Mouse (Mus musculus) mouse trophoblast stem cell (cell line): ENCODE measurements at regions not wholly inside any gene's neighbourhood (a gene's known extent, or its start where the extent isn't known, plus 50 kb on each side); places are given as distances from the start of the nearest gene placed in this dataset.

Source experiments
- in situ Hi-C, 2 experiments: fragments of 300-500 bp; cut with MseI, MboI; formaldehyde crosslinking; loops; 2 replicates in 1 of 2; 3 replicates in 1 of 2; pipeline ENCODE4 v1.15.1; 2025

DNA sequence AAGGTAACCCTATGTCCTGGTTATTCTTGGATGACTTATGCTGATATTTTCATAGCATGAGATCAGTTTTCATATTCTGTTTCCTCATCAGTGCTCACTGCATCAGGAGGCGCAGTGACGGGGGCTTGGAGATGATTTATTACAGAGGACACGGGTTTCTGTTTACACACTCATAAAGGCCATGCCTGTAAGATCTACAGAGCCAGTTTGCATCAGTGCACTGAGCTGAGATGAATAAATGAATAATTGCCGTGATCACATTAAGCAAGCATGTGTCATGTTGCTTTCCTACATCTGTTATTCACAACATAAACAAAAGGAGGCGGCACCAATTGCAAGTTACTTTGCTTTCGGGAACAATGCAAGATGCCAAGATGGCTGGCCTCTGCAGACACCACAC is 271.6 kb downstream of the Rnf144a start:
- in situ Hi-C loops: no loop called here

GRCm38 (mm10) chr12:26130811-26131210 is 284.2 kb downstream of the Rnf144a start:
- in situ Hi-C loops: no loop called here

DNA sequence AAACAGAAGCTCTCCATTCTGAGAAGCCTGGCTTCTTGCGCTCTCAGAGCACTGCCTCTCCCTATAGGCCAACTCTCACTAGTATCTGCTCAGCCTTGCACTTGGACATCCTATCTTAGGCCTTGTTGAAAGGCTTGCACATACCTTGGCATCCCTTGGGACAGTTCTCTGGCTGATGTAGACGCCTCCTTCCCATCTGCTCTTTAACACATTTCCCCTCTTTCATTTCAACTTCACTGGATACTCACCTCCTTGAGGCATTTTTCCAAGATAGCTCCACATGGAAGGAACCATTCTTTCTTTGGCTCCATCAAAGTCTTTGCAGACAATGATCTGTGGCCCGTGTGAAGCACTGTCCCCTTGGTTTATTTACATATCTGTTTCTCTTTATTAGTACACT is 285.0 kb downstream of the Rnf144a start:
- in situ Hi-C loops: no loop called here

DNA sequence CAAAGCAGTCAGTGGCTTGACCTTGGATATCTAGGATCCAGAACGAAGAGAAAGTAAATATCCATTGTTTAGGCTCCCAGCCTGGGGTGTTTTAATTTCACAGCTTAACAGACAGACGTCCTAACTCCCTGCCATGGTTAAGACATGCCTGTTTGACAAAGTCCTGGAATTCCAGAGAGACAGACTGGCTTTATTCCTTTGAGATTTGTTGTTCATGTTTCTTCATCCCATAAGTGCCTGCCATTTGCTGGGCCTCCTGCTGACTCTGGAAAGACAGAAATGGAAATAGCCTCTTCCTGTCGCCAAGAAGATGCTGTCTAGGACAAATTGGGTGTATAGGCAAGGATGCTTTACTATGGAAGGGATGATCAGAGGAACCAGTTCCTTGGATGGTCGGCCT is 285.5 kb downstream of the Rnf144a start:
- in situ Hi-C loops: no loop called here

- in situ Hi-C loops: no loop called here
Observed at GRCm38 (mm10) chr12:26128851-26129250, 286.2 kb downstream of the Rnf144a start.

GRCm38 (mm10) chr12:26126260-26126659 is 288.8 kb downstream of the Rnf144a start:
- in situ Hi-C loops: no loop called here

GRCm38 (mm10) chr12:26124211-26124610 is 290.8 kb downstream of the Rnf144a start:
- in situ Hi-C loops: no loop called here

DNA sequence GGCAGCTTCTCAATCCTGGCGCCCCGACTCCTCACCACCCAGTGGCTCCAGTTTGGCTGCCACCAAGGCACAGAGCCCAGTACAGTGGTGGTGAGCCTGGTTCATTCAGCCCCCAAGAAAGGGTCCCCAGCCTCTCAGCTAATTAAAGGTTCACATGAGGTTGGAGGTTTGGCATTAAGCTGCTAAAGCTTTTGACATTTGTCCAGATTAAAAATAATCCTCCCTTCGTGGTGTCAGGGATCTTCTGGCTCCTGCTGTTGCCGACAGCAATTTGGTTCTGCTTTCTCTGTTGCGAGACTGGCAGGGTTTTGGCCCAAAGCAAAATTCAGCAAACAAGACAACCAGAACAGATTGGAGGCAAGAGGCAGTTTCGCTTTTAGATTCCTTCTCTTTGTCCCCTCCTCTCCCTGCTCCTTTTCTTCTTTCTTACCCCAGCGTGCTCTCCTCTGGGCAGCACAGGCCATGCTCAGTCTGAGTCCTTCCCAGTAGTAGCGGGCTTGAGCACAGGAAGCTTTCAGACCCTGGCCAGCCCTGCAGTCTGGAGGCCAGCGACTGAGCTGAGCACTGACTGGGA is 299.6 kb downstream of the Rnf144a start:
- in situ Hi-C loops: no loop called here

DNA sequence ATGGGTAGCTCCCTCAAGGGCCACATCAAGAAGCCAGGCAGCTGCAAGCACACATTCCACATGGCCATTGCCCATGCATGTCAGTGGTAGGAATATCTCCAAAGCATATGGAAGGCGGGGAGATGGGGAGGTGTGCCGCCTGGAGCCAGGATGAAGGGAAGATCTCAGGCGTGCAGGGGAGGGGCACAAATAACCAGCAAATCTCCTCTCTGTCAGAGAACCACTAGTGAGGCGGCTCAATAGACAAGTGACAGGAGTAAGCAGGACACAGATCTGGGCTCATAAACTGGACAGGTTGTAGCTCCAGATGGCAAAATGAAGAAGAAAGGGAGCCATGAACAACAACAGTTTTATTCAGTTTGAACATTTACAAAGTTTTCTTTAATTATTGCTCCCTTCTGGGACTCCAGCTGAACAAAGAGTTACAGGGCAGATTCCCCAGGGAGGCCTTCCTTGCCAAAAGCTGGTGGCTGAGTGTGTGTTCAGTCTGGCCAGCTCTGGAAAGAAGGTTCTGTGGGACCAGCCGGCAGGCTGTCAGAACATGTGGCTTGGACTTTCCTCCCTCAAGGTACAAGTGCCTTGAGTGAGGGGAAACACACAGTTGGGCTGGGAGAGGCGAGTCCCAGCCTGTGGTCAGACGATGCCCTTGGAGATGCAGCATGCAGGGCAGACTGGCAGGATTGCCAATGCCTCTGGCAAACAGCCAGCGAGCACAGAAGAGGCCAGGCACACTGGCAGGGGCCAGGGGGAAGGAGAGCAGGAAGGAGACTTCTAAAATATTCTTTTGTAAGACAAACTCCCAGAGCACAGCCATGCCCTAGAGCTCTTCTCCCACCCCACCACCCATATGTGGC is 302.7 kb downstream of the Rnf144a start:
- in situ Hi-C loops: no loop called here

DNA sequence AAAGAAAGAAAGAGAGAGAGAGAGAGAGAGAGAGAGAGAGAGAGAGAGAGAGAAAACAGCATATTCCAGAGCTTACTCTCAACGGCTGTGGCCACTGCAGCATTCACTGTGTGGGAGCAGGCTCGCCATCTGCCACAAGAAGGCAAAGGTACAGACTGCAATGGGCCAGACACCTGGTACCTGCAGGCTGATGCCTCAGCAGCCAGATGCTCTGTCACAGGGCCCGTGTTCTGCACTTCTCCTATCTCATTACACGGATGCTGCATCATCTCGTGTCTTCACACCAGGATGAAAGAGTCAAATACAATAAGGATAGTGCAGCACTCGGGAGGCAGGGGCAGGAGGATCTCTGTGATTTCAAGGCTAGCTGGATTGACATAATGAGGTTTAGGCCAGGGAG is 305.2 kb downstream of the Rnf144a start:
- in situ Hi-C loops: no loop called here

DNA sequence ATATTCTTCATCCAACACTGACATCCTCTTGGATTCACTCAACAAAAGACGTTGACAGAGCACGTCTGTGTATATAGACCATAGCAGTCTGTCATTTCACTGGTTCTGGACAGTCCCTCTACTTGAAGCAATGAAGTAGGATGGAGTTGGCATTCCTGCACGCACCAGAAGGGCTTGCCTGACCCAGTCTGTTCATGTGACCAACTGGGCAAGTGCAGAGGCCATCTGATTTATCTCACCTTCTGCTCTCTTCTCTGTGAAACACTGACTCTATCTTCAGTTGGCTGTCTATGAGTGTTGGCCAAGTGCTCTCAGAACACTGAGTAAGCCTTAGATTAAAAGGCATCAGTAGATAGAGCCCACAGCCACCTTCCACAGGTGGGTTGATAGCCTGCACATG is 310.7 kb downstream of the Rnf144a start:
- in situ Hi-C loops: no loop called here

- in situ Hi-C loops: no loop called here
Observed at GRCm38 (mm10) chr12:26102384-26102783, 312.7 kb downstream of the Rnf144a start.

DNA sequence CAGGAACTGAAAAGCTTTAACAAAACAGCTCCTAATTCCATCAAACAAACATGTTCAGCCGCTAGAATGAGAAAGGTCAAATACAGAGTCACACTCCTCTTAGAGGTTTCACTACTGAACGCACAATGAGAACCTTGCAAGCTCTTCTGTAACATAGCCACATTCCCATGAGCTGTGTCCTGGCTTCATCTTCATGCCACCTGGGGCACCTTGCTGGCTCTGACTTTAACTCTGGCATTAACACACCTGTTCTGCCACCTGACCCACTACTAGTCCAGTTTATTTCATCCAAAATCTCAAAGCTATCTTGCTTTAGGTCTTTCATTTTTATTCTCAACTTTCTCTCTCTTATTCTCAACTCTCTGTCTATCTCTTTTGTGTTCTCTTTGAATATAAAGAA is 314.9 kb downstream of the Rnf144a start:
- in situ Hi-C loops: no loop called here

DNA sequence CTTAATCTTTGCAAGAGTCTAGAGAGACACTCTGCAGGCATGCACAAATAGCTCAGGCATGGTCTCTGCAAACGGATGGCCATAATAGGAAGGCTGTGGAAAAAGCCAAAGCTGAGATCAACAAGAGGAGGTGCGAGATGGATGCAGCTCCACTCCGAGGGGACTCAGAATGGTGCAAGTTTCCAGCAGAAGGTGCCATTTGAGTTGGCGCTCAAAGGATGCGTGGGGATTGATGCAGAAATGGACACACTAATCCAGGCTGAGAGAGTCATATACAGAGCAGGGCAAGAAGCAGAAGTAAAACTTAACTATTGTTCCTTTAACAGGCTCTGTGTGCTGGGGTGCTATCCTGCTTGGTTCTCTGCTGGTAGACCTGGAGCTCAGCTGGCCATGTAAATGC is 315.9 kb downstream of the Rnf144a start:
- in situ Hi-C loops: loop anchor here in 1 of 2 experiments (25.0 kb wide), 1 partner anchor 1062 kb away; no protein-coding TSS in a partner anchor

DNA sequence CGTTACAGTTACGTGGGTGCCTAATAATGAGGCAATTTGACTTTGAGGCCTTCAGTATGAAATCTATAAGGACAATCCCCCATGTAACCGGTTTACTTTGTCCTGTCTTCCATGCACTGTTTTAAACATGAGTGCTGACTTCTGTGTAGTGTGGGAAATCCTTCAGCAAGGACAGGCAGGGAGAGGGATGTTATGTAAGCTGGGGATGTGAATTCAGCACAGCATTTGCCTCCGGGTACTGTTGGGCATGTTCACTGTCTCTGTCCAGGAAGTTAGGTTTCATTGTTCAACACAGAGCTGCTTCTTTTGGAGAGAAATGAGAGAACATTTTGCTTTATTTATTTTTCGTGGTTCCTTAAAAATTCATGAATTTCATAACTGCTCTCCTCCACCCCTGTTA is 322.7 kb downstream of the Rnf144a start:
- in situ Hi-C loops: loop anchor here in 1 of 2 experiments (25.0 kb wide), 1 partner anchor 1055 kb away; no protein-coding TSS in a partner anchor

DNA sequence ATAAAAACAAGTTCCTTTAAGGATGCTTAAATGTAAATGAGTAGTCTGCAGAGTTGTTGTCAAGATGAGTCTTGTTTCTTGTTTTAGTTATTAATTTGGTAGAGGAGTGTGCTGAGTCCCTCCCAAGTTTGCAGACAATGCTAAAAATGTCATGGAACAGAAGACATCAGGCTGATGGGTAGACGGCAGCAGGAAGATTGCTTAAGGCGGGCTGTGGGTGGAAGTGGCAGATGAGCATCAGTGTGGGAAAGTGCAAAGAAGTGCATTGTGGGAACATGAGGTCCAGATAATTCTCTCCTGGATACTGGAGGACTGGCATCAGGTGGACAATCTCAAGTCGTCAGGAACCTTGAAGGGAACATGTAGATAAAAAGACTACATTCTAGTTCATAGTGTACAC is 323.2 kb downstream of the Rnf144a start:
- in situ Hi-C loops: loop anchor here in 1 of 2 experiments (25.0 kb wide), 1 partner anchor 1055 kb away; no protein-coding TSS in a partner anchor

GRCm38 (mm10) chr12:26088389-26088788 is 326.7 kb downstream of the Rnf144a start:
- in situ Hi-C loops: loop anchor here in 1 of 2 experiments (25.0 kb wide), 1 partner anchor 1051 kb away; no protein-coding TSS in a partner anchor

- in situ Hi-C loops: loop anchor here in 1 of 2 experiments (25.0 kb wide), 1 partner anchor 1050 kb away; no protein-coding TSS in a partner anchor
Observed at GRCm38 (mm10) chr12:26086923-26087322, 328.1 kb downstream of the Rnf144a start.

DNA sequence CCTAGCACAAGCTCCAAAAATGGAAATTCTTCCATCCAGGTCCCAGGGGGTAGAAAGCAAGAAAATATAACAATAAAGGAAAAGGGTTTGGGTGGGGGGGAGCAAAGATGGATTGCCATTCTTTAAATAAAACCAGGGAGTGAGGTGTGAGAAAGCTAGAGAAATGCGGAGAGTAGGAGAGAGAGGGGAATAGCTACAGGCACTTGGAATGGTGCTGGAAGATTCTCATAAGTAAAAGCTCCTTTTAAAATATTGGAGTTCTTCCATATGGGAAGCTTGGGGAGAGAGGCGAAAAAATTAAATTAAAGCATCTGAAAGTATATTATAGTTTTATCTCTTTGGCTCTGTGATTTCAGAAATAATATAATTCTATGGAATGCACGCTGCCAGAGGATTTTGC is 328.6 kb downstream of the Rnf144a start:
- in situ Hi-C loops: loop anchor here in 1 of 2 experiments (25.0 kb wide), 1 partner anchor 1049 kb away; no protein-coding TSS in a partner anchor

- in situ Hi-C loops: loop anchor here in 1 of 2 experiments (25.0 kb wide), 1 partner anchor 1042 kb away; no protein-coding TSS in a partner anchor
Observed at GRCm38 (mm10) chr12:26079061-26079625, 335.9 kb downstream of the Rnf144a start.

DNA sequence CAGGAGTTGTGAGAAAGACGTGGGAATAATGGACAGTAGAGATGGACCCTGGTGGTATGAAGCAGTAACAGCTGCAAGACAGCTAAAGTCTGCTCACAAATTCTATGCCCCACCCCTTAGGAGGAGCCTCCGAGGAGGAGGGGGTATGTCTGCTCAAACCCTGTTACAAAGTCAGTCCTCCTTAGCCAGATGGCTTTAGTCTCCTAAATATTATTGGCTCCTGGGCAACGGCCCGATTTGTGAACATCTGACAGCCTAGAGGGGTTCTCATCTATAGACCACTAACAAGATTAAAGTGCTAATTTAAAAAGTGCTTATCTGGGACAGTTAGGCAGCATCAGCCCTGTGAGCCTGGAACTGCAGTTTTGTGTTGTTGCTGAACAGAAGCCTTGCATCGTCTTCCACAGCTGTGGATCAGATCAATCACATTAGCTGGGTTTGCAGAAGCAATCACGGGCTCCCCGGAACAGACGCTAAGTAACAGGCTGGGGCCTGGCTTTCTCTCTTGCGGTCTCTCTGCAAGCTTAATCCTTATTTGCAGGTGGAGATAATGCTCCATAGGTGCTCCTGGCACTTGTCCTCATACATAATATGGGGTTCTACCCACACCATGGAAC is 339.3 kb downstream of the Rnf144a start:
- in situ Hi-C loops: loop anchor here in 1 of 2 experiments (25.0 kb wide), 1 partner anchor 1038 kb away; no protein-coding TSS in a partner anchor

- in situ Hi-C loops: loop anchor here (25.0 kb wide), 1 partner anchor 985 kb away; the partner anchor contains the start of gene Id2 (in 2 of the 2)
Observed at GRCm38 (mm10) chr12:26072180-26072579, 342.9 kb downstream of the Rnf144a start.
